Mouse (Mus musculus) myocyte (in vitro differentiated cells): ENCODE measurements around the gene Plau. TPM values are rescaled to one million over a fixed set of nuclear protein-coding genes. Genes with fewer than 3 reads are reported as not detected.

Source experiments
- H3K27me3 ChIP-seq: one replicate; pipeline ENCODE4 v1.6.1; 2011; ENCODE audit not compliant: control insufficient read depth, insufficient read depth, insufficient read length
- H3K36me3 ChIP-seq: one replicate; pipeline ENCODE4 v1.6.1; 2011; ENCODE audit not compliant: control insufficient read depth, insufficient read depth
- H3K4me2 ChIP-seq: one replicate; pipeline ENCODE4 v1.6.1; 2011; ENCODE audit warnings: low read depth, control low read depth
- H3K4me3 ChIP-seq: one replicate; pipeline ENCODE4 v1.5.1; 2011; ENCODE audit warnings: mild to moderate bottlenecking, control low read depth, moderate library complexity
- H3K79me2 ChIP-seq: one replicate; pipeline ENCODE4 v1.6.1; 2011; ENCODE audit not compliant: control insufficient read depth, insufficient read depth
- H3ac ChIP-seq: one replicate; pipeline ENCODE4 v1.6.1; 2011; ENCODE audit not compliant: control insufficient read depth, insufficient read length
- CEBPB ChIP-seq: IDR thresholded peaks from 2 replicates; pipeline ENCODE4 v1.6.1; 2011; ENCODE audit warnings: mild to moderate bottlenecking, moderate library complexity; ENCODE audit not compliant: poor library complexity, insufficient read depth, severe bottlenecking
- E2F4 ChIP-seq: IDR thresholded peaks from one replicate; pipeline ENCODE4 v1.6.1; 2011; ENCODE audit warnings: mild to moderate bottlenecking, control low read depth, moderate library complexity; ENCODE audit not compliant: insufficient read depth
- MAX ChIP-seq: IDR thresholded peaks from one replicate; pipeline ENCODE4 v1.6.1; 2011; ENCODE audit warnings: low read depth, mild to moderate bottlenecking, control low read depth
- MYOD1 ChIP-seq, 3 experiments: IDR thresholded peaks; one replicate each; pipeline ENCODE4 v1.6.1; 2011; ENCODE audit warnings: control low read depth in 2 of 3, low read depth in 2 of 3, mild to moderate bottlenecking in 2 of 3, moderate library complexity in 1 of 3; ENCODE audit not compliant: insufficient read length in 2 of 3, control insufficient read depth in 1 of 3
- MYOG ChIP-seq, 3 experiments: IDR thresholded peaks; one replicate each; pipeline ENCODE4 v1.6.1; 2011; ENCODE audit warnings: control low read depth in 2 of 3, low read depth in 2 of 3, mild to moderate bottlenecking in 2 of 3; ENCODE audit not compliant: insufficient read length in 2 of 3, control insufficient read depth in 1 of 3, insufficient read depth in 1 of 3
- POLR2A ChIP-seq: IDR thresholded peaks from one replicate; pipeline ENCODE4 v1.6.1; 2011; ENCODE audit warnings: low read depth, mild to moderate bottlenecking, control low read depth, moderate library complexity; ENCODE audit not compliant: insufficient read length
- POLR2AphosphoS2 ChIP-seq: IDR thresholded peaks from one replicate; pipeline ENCODE4 v1.6.1; 2011; ENCODE audit warnings: low read depth, control low read depth; ENCODE audit not compliant: insufficient read length
- REST ChIP-seq: IDR thresholded peaks from one replicate; pipeline ENCODE4 v1.6.1; 2011; ENCODE audit warnings: mild to moderate bottlenecking, control low read depth, moderate library complexity; ENCODE audit not compliant: insufficient read depth, insufficient read length
- SRF ChIP-seq: IDR thresholded peaks from one replicate; pipeline ENCODE4 v1.6.1; 2011; ENCODE audit warnings: low read depth; ENCODE audit not compliant: control insufficient read depth, insufficient read length
- TCF12 ChIP-seq: IDR thresholded peaks from one replicate; pipeline ENCODE4 v1.6.1; 2011; ENCODE audit warnings: mild to moderate bottlenecking, control low read depth; ENCODE audit not compliant: poor library complexity, insufficient read depth, severe bottlenecking
- TCF3 ChIP-seq: IDR thresholded peaks from one replicate; pipeline ENCODE4 v1.6.1; 2011; ENCODE audit warnings: low read depth, control low read depth; ENCODE audit not compliant: insufficient read length
- USF1 ChIP-seq: IDR thresholded peaks from one replicate; pipeline ENCODE4 v1.6.1; 2011; ENCODE audit warnings: low read depth, mild to moderate bottlenecking, control low read depth, moderate library complexity
- polyA plus RNA-seq: library from polyadenylated mRNA; unstranded; fragments of >200 nt; fragmentation: generic; extraction: Trizol; gene quantifications from one replicate; pipeline ENCODE4 v1.2.1, GENCODE M21; 2012; ENCODE audit warnings: missing spikeins

Gene Plau
- polyA plus RNA-seq, 1 experiment = 40.1 TPM

DNA sequence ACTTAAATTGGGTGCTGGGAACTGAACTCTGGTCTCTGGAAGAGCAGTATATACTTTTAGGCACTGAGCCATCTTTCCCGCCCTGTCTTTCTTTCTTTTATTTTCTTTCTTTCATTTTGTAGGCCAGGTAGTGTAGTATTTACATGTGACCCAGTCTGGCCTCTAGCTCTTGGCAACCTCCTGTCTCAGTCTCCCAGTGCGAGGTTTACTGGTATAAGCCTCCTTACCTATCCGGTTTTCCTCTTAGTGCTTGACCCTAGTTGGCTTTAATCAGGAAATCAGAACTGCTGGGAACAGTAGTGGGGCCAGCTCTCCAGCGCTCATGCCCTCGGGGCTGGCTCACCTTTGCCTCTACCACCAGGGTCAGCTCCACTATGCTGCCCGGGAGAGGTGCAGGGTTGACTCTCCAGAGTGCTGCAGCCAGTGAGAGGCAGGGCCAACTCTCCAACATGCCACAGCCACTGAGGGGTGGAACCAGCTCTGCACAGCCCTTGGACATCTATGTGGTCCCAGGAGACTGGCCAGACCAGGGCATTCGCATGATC is 51.2 kb downstream of the Plau start:
- no peak for TF ChIP-seq TCF12
- no peak for TF ChIP-seq MYOD1 (IDR thresholded peaks at IDR 0.05; ENCODE audit: control insufficient read depth in 1 of 3, insufficient read length in 2 of 3, low read depth in 2 of 3)
- no peak for TF ChIP-seq E2F4
- no peak for TF ChIP-seq TCF3

GRCm38 (mm10) chr14:20891941-20892402 is 55.5 kb downstream of the Plau start:
- peak overlapping the region; percentile 79 for H3K4me2 ChIP-seq
- H3K79me2 ChIP-seq = no peaks in the 10 kb centered on the region
- H3K36me3 ChIP-seq = no peaks in the 10 kb centered on the region
- no peak overlapping the region for H3ac ChIP-seq
- H3K27me3 ChIP-seq = no peaks in the 10 kb centered on the region
- TF ChIP-seq REST (no peak), E2F4 (no peak), MYOG (IDR thresholded peaks at IDR 0.05; ENCODE audit: control insufficient read depth in 1 of 3, insufficient read depth in 1 of 3, insufficient read length in 2 of 3, low read depth in 2 of 3) (no peak), USF1 (no peak), POLR2A (no peak), TCF12 (no peak), CEBPB (peak; percentile 29; the same call in 1 of the 2 replicates), TCF3 (no peak), MYOD1 (IDR thresholded peaks at IDR 0.05; ENCODE audit: control insufficient read depth in 1 of 3, insufficient read length in 2 of 3, low read depth in 2 of 3) (peak in 1 of 3 experiments; percentile 44), MAX (no peak), POLR2AphosphoS2 (no peak), SRF (peak; percentile 99)
- H3K4me3 ChIP-seq = no peak overlapping the region

More for the DNA sequence above, 51.2 kb downstream of the Plau start:
- no peak overlapping the region for H3ac ChIP-seq
- no peak overlapping the region for H3K4me2 ChIP-seq
- no peaks in the 10 kb centered on the region for H3K79me2 ChIP-seq
- no peaks in the 10 kb centered on the region for H3K27me3 ChIP-seq
- H3K4me3 ChIP-seq = no peak overlapping the region
- no peaks in the 10 kb centered on the region for H3K36me3 ChIP-seq

Other genes starting within 250 kb of the Plau start
- 2.6 TPM for gene Usp54, start 195.6 kb upstream of the Plau start, polyA plus RNA-seq
- 8.6 TPM for gene Myoz1, start 180.1 kb upstream of the Plau start, polyA plus RNA-seq
- gene Synpo2l, start 168.3 kb upstream of the Plau start, polyA plus RNA-seq = 165 TPM
- 68.6 TPM for gene Sec24c, start 162.4 kb upstream of the Plau start, polyA plus RNA-seq
- 7.2 TPM for gene Fut11, start 141.7 kb upstream of the Plau start, polyA plus RNA-seq
- 111 TPM for gene Chchd1, start 133.7 kb upstream of the Plau start, polyA plus RNA-seq
- gene Zswim8, start 129.1 kb upstream of the Plau start, polyA plus RNA-seq = 74.9 TPM
- gene Ndst2, start 102.1 kb upstream of the Plau start, polyA plus RNA-seq = 11.9 TPM
- gene Camk2g, start 42.6 kb upstream of the Plau start, polyA plus RNA-seq = 57.2 TPM
- gene Vcl, start 92.7 kb downstream of the Plau start, polyA plus RNA-seq = 104 TPM
- gene Ap3m1, start 215.8 kb downstream of the Plau start, polyA plus RNA-seq = 15.1 TPM
- gene Adk, start 215.9 kb downstream of the Plau start, polyA plus RNA-seq = 37.2 TPM